Mouse (Mus musculus) spleen, adult 2 months (tissue): Measurements from ENCODE around the gene Ephb1.

Experiments
- CTCF ChIP-seq: fragments of 200-500 bp; IDR thresholded peaks from 2 replicates; pipeline ENCODE4 v1.5.1; 2011; ENCODE audit warnings: mild to moderate bottlenecking, inconsistent platforms; ENCODE audit not compliant: insufficient read depth, insufficient read length, insufficient replicate concordance; ENCODE audit errors: extremely low read depth
- POLR2A ChIP-seq: fragments of 200-500 bp; IDR thresholded peaks from 2 replicates; pipeline ENCODE4 v1.6.1; 2011; ENCODE audit warnings: low read depth, low read length, inconsistent platforms

- TF ChIP-seq CTCF (no peak), POLR2A (no peak)
Measured at GRCm38 (mm10) chr9:102073404-102073803, 281.1 kb downstream of the Ephb1 start.
